Mouse (Mus musculus): ENCODE measurements around the gene Ap1s2. TPM values are rescaled to one million over a fixed set of nuclear protein-coding genes. Genes with fewer than 3 reads are reported as not detected.
A peak's percentile ranks its signal among the peaks of the same experiment; 100 is the strongest.

Ap1s2 gene
- total RNA-seq, 4 experiments from 2014 or later: 33.4 to 38.9 (median 35.7) TPM

DNA sequence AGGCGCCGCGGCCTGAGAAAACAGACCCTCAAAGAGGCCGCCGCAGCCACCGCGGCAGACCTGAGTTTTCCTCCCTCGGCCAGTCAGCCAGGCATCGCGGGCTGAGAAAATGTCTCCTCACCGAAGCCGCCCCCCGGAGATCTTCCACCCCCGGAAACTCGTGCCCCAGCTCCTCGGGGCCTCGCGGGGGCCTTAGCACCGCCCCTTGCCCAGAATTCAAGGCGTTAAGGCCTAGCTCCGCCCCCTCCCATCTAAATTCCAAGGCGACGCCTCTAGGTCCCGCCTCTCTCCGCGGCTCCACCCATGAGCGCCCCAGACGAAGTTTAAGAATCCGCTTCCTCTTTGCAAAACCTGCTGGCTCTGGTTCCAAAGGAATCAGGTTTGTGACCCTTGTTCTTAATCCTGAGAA, 49.7 kb downstream of the Ap1s2 start, which contains the start of gene Zrsr2:
TSS of gene Zrsr2 (minus strand) at position 195 of the 409 bp plus-strand sequence.
- DNase-seq (ENCODE audit: low spot score in 2 of 2): peak; percentile 54 to 72

DNA sequence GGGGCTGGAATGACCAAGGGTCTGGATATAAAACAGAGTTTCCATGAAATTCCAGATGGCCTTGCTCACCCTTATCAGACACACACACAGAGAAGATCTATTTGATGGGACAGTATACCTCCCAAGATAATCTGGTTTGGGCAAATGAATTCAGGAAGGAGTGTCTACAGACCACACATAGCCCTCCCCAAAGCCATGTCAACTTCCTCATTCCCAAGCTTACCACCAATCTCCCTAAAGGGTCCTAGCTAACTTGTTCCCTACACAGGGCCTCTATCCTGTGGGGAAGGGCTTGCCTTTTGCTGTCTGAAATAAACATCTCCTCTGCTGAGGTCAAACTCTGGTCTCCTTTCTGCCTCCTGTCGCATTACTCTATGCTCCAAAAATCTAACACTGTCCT, 72.3 kb downstream of the Ap1s2 start:
- no peak for DNase-seq (ENCODE audit: low spot score in 2 of 2)

DNA sequence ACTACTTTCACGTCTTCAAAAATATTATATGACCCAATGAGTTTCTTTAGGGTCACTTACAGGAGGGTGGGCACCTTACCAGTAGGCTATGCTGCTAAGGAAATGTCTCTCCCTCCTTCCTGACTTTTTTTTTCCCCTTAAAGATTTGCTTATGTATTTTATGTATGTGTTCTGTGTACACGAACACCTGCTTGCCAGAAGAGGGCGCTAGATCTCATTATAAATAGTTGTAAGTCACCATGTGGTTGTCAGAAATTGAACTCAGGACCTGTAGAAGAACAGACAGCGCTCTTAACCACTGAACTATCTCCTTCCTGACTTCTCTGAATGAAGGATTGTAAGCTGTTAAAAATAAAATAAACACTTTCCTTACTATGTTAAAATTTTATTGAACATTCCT, 72.7 kb downstream of the Ap1s2 start:
- DNase-seq (ENCODE audit: low spot score in 2 of 2): no peak

DNA sequence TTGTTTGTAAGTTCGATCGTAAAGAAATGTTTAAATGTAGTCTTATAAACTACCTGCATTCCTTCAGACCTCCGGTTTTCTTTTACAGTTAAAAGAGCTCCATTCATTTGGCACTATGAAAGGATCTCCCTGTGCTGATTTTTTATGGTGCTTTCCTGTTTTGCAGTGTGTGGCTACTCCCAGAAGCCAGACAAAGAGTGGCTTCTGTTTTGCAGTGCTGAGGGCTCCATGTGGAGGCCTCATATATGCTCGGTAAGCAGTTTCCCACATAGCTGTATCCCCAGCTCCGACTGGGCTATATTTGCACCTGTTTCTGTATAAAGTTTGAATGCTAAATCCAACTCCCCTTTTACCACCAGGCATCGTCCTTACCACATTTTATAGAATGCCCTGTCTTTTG, 73.3 kb downstream of the Ap1s2 start:
- DNase-seq (ENCODE audit: low spot score in 2 of 2): no peak

Other genes with a start within 250 kb of the Ap1s2 start
- 1 to 10 TPM in 1 of 4 experiments, under 1 TPM in 3; 0.45 to 1.4 (median 0.93) TPM for gene Rnf138rt1, start 147.7 kb upstream of the Ap1s2 start, total RNA-seq (2022)
- gene Zrsr2, start 49.6 kb downstream of the Ap1s2 start, total RNA-seq (2022): 10 to 100 TPM; 32.3 to 47.4 (median 38.7) TPM
- gene Car5b, start 119.0 kb downstream of the Ap1s2 start, total RNA-seq (2022): 1 to 10 TPM; 2.1 to 3.7 (median 2.7) TPM
- gene Siah1b, start 167.5 kb downstream of the Ap1s2 start, total RNA-seq (2022): 10 to 100 TPM in 2 of 4 experiments, 1 to 10 TPM in 2; 7.0 to 11.6 (median 9.9) TPM
- under 1 TPM in 1 of 4 experiments, not detected in 3; 0.39 TPM for gene Cltrn, start 179.8 kb downstream of the Ap1s2 start, total RNA-seq (2022)
- gene Ace2, start 230.3 kb downstream of the Ap1s2 start, total RNA-seq (2022): under 1 TPM; 0.55 to 0.83 (median 0.64) TPM

Measured in layer of hippocampus, adult 8-10 months (tissue).